Mouse (Mus musculus) lung, adult 2 months (tissue): ENCODE results near the gene Grap.

Experiments
- CTCF ChIP-seq: fragments of 200-500 bp; IDR thresholded peaks from 2 replicates; pipeline ENCODE4 v1.5.1; 2011; ENCODE audit warnings: mild to moderate bottlenecking, low read length, control low read depth; ENCODE audit not compliant: insufficient read depth
- POLR2A ChIP-seq: fragments of 200-500 bp; IDR thresholded peaks from 2 replicates; pipeline ENCODE4 v1.6.1; 2011; ENCODE audit warnings: low read depth, mild to moderate bottlenecking, control low read depth, low read length, borderline replicate concordance; ENCODE audit errors: extremely low read depth

- TF ChIP-seq CTCF (no peak), POLR2A (peak; percentile 16; the same call in 1 of the 2 replicates)
These were observed 35.6 kb upstream of the Grap start for GRCm38 (mm10) chr11:61617293-61617975.
